Mouse (Mus musculus) heart, embryonic 12.5 days (tissue): Measurements from ENCODE around the gene Mars. TPM values are rescaled to one million over a fixed set of nuclear protein-coding genes. Genes with fewer than 3 reads are reported as not detected.
A peak's percentile ranks its signal among the peaks of the same experiment; 100 is the strongest.

Experiments
- ATAC-seq: fragments of 200-750 bp; cut with Nextera tagmentation; 2 replicates; pipeline ENCODE4 v1.8.0; 2017; ENCODE audit warnings: moderate TSS enrichment, moderate library complexity; ENCODE audit not compliant: insufficient number of reproducible peaks, low FRiP score
- H3K27ac ChIP-seq: fragments of 300-500 bp; sonication (generic); 2 replicates; pipeline ENCODE4 v1.5.1; 2016; ENCODE audit warnings: mild to moderate bottlenecking, moderate library complexity; ENCODE audit not compliant: poor library complexity, severe bottlenecking
- H3K27me3 ChIP-seq: fragments of 300-500 bp; sonication (generic); replicated peaks from 2 replicates; pipeline ENCODE4 v1.6.1; 2016; ENCODE audit warnings: mild to moderate bottlenecking, moderate library complexity
- H3K36me3 ChIP-seq: fragments of 300-500 bp; sonication (generic); 2 replicates; pipeline ENCODE4 v1.6.1; 2016; ENCODE audit warnings: mild to moderate bottlenecking, moderate library complexity
- H3K4me1 ChIP-seq: fragments of 300-500 bp; sonication (generic); replicated peaks from 2 replicates; pipeline ENCODE4 v1.6.1; 2016; ENCODE audit warnings: mild to moderate bottlenecking
- H3K4me2 ChIP-seq: fragments of 300-500 bp; sonication (generic); 2 replicates; pipeline ENCODE4 v1.6.1; 2016; ENCODE audit warnings: mild to moderate bottlenecking, moderate library complexity
- H3K4me3 ChIP-seq: fragments of 300-500 bp; sonication (generic); 2 replicates; pipeline ENCODE4 v1.5.1; 2016; ENCODE audit warnings: mild to moderate bottlenecking
- H3K9ac ChIP-seq: fragments of 300-500 bp; sonication (generic); 2 replicates; pipeline ENCODE4 v1.6.1; 2016; ENCODE audit warnings: mild to moderate bottlenecking, moderate library complexity
- H3K9me3 ChIP-seq: fragments of 300-500 bp; sonication (generic); replicated peaks from 2 replicates; pipeline ENCODE4 v1.6.1; 2016; ENCODE audit warnings: mild to moderate bottlenecking, moderate library complexity
- WGBS: fragments of 180-500 bp; shearing (Covaris S2); methylation state at CpG from one replicate; pipeline ENCODE4 v1.1.7; 2016; 5-methylcytosine and 5-hydroxymethylcytosine counted together
- polyA plus RNA-seq: library from polyadenylated mRNA; unstranded; fragments of >200 nt; fragmentation: Nextera tagmentation; extraction: Ambion mirVana; gene quantifications from 2 replicates; pipeline ENCODE4 v1.2.1, GENCODE M21; 2016

Mars gene
- polyA plus RNA-seq, 1 experiment from 2014 or later = 110 TPM

- Histone ChIP-seq H3K36me3 (peaks cover 27% of the 10 kb centered on the region), H3K4me3 (peak within 1 kb of the TSS; percentile 95), H3K27ac (peak within 1 kb of the TSS; percentile 84), H3K9me3 (no peaks in the 10 kb centered on the region), H3K4me2 (peak within 1 kb of the TSS; percentile 90), H3K4me1 (peaks cover 29% of the 10 kb centered on the region), H3K9ac (peak within 1 kb of the TSS; percentile 99), H3K27me3 (peaks cover 36% of the 10 kb centered on the region)
- ATAC-seq = peak; percentile 98
- under 1% methylated on average over 70 of the region's 70 CpGs for WGBS
These were observed 45.2 kb downstream of the Mars start, which contains the start of gene Dctn2 for GRCm38 (mm10) chr10:127266112-127267091. Dctn2 (plus strand) TSS chr10:127266368.

DNA sequence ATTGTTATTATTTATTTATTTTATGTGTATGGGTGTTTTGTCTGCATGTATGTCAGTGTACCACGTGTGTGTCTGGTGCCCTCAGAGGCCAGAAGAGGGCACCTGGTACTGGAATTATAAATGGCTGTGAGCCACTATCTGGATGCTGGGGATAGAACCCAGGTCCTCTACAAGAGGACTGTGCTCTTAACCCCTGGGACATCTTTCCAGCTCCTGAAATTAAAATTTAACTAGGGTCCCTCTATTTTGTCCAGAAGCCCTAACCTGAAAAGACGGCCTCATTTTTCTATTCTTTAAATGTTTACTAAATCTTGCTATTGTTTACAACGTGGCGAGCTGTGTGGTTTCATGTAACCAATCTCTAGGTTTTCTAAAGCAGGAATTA, 45.9 kb downstream of the Mars start:
- WGBS = 28% methylated on average over 4 of the region's 4 CpGs
- Histone ChIP-seq H3K4me1 (peaks cover 29% of the 10 kb centered on the region), H3K27ac (no peak overlapping the region), H3K9ac (no peak overlapping the region), H3K9me3 (no peaks in the 10 kb centered on the region), H3K4me2 (no peak overlapping the region; the same call in 1 of the 2 replicates), H3K4me3 (peak overlapping the region; percentile 95), H3K36me3 (peaks cover 22% of the 10 kb centered on the region), H3K27me3 (peaks cover 43% of the 10 kb centered on the region)
- 0 out of 2 replicates have a peak, but pooled peaks have one; percentile 27 for ATAC-seq

DNA sequence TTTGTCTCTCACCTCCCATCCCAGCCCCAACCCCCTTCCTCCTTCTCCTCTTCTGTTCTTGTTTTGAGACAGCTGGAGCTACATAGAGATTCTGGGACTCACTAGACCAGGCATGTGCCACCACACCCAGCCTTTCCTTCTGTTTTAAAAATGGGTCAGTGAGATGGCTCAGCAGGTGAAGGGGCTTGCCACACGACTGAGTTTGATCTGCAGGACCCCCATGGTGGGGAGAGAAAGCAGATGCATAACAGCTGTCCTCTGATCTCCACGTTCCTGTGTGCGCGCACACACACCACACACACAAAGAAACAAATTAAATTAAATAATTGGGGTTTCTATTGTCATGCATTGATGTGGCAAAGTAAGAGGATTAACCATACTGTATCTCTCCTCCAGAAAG, 46.6 kb downstream of the Mars start:
- WGBS = 74% methylated on average over 4 of the region's 4 CpGs
- H3K4me3 ChIP-seq = no peak overlapping the region
- H3K27me3 ChIP-seq = peaks cover 50% of the 10 kb centered on the region
- no peak for ATAC-seq
- no peak overlapping the region for H3K9ac ChIP-seq
- H3K4me1 ChIP-seq = peaks cover 29% of the 10 kb centered on the region
- H3K27ac ChIP-seq = no peak overlapping the region
- no peak overlapping the region for H3K4me2 ChIP-seq
- H3K9me3 ChIP-seq = no peaks in the 10 kb centered on the region
- peaks cover 15% of the 10 kb centered on the region for H3K36me3 ChIP-seq

DNA sequence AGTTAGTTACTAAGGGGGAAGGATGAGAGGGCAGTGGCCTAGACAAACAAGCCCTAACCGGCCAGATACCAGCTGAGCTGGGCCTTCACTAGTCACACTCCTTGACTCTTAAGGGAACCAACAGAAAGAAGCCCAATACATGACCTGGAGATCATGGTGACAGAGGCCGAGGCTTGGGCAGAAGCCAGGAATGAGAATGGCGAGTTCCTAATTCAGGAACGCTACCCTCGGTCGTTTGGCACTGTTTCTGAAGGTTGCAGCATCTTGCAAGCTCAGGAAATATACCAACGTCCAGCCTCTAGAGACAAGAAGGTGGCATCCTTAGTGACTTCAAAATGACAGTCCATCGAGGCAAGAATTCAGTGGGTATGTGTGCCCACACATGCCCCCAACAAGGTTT, 47.2 kb downstream of the Mars start:
- 75% methylated on average over 8 of the region's 8 CpGs for WGBS
- Histone ChIP-seq H3K4me2 (no peak overlapping the region), H3K4me3 (no peak overlapping the region), H3K27ac (no peak overlapping the region), H3K9ac (no peak overlapping the region), H3K9me3 (no peaks in the 10 kb centered on the region), H3K27me3 (peaks cover 51% of the 10 kb centered on the region), H3K4me1 (peaks cover 29% of the 10 kb centered on the region), H3K36me3 (peaks cover 13% of the 10 kb centered on the region)
- ATAC-seq = no peak

- H3K4me1 ChIP-seq = peaks cover 24% of the 10 kb centered on the region
- peaks cover 7% of the 10 kb centered on the region for H3K36me3 ChIP-seq
- H3K9me3 ChIP-seq = no peaks in the 10 kb centered on the region
- H3K27ac ChIP-seq = no peak overlapping the region
- no peak overlapping the region for H3K4me3 ChIP-seq
- H3K27me3 ChIP-seq = peaks cover 55% of the 10 kb centered on the region
- no peak overlapping the region for H3K9ac ChIP-seq
- no peak for ATAC-seq
- 63% methylated on average over 3 of the region's 3 CpGs for WGBS
- H3K4me2 ChIP-seq = no peak overlapping the region
These were observed 48.0 kb downstream of the Mars start for GRCm38 (mm10) chr10:127263631-127264030.

DNA sequence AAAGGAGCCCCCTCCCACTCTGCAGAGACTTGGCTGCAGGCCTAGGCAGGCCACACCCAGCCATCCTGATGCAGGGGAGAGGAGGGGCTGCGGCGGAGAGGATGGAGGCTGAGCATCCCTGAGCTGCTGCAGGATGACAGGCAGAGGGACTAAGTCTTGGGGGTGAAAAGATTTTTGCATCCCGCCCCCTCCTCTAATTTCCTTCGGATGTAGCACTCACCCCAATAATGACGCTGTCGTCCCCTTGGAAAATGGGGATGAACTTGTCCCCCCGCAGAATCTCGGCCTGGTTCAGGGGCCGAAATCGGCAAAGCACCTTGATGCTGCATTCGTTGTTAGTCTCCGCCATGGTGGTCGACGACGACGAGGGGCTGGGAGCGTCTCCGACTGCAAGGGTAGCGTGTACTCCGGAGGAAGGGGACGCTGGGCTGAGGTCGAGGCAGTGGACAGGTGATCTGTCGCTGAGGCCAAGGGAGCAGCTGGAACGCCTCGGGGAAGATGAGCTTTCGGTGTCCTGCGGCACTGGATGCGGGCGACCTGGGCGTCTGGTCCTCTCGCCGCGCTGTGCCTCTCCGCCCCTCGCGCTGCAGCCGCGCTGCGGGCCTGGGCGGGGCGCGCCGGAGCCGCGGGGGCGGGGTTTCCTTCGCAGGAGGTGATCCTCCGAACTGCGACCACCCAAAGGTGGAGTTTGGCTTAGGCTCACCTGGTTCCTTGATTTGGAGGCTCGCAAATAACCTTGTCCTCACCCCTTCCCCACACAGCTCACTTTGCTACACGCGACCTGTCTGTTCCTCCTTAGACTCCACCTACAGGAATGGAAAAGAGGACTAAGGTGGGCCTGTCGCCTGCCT, 48.8 kb downstream of the Mars start, which contains the start of gene Kif5a:
Kif5a (minus strand) TSS at position 801 of the 851 bp plus-strand sequence.
- Histone ChIP-seq H3K4me2 (peak within 1 kb of the TSS; percentile 81), H3K9me3 (no peaks in the 10 kb centered on the region), H3K36me3 (no peaks in the 10 kb centered on the region), H3K27me3 (peaks cover 57% of the 10 kb centered on the region), H3K9ac (peak within 1 kb of the TSS; percentile 62), H3K4me1 (peaks cover 16% of the 10 kb centered on the region), H3K27ac (no peak within 1 kb of the TSS), H3K4me3 (peak within 1 kb of the TSS; percentile 50)
- 1% methylated on average over 53 of the region's 53 CpGs for WGBS
- no peak for ATAC-seq

DNA sequence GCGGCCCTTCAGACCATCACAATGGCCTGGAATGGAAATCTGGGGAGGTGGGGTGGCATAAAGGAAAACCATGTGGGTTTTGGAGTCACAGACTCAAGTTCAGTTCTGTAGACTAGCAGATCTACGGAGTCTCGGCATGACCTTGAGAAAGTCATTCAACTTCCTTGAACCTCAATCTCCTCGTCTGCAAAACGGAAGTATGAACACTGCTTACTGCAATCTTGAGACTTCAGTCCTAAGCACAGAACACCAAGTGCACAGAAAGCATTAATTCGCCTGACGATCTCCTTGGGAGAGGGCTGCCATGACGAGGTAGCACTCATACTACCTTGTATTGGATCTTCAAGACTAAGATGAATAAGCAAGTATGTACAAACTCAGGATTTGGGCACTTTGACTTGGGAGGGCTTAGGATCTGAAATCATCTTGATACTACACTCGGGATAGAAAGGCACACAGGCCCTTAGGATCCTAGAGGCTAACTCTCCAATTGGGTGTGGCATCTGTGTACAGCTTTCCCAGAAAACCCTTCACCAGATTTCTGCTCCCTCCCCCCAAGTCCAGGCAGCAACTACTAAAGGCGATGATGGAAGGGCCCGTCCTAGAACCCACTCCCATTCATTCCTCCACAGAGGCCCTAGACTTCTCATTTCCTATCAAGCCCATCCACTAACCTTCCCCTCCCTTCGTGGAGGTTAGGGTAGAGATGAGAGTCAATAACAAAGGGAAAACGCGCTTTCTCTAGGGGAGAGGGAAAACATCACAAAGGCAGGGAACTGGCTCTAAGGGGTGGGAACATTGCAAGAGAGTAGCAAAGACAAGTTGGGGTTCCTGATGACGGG, 49.7 kb downstream of the Mars start:
- H3K9ac ChIP-seq = 0 out of 2 replicates have a peak overlapping the region, but pooled peaks have one; percentile 62
- H3K4me3 ChIP-seq = peak overlapping the region; percentile 50; the same call in 1 of the 2 replicates
- H3K9me3 ChIP-seq = no peaks in the 10 kb centered on the region
- no peaks in the 10 kb centered on the region for H3K36me3 ChIP-seq
- WGBS = 59% methylated on average over 15 of the region's 15 CpGs
- H3K27me3 ChIP-seq = peaks cover 57% of the 10 kb centered on the region
- no peak overlapping the region for H3K27ac ChIP-seq
- peaks cover 10% of the 10 kb centered on the region for H3K4me1 ChIP-seq
- peak overlapping the region; percentile 81; the same call in 1 of the 2 replicates for H3K4me2 ChIP-seq
- ATAC-seq = no peak

DNA sequence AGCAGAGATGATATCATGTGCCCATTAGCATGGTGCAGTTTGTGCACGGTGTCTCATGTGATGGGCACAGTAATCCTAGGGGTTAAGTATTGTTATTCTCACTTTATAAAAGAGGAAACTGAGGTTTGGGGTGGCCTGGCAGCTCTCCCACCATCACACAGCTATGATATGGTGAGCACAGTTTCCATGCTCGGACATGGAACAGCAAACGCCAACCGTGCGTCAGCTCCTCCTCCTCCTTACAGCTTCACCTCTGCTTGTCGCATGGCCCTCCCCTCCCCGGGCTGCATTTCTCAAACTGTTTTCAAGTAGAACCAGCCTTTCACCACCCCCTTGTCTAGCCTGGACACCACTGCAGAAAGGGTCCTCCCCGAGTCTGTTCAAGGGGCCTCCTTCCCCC, 53.1 kb downstream of the Mars start:
- no peak overlapping the region for H3K4me2 ChIP-seq
- no peak overlapping the region for H3K4me3 ChIP-seq
- no peaks in the 10 kb centered on the region for H3K36me3 ChIP-seq
- peaks cover 8% of the 10 kb centered on the region for H3K4me1 ChIP-seq
- 73% methylated on average over 8 of the region's 8 CpGs for WGBS
- H3K27me3 ChIP-seq = peaks cover 42% of the 10 kb centered on the region
- H3K9me3 ChIP-seq = no peaks in the 10 kb centered on the region
- H3K27ac ChIP-seq = no peak overlapping the region
- H3K9ac ChIP-seq = no peak overlapping the region
- ATAC-seq = no peak

DNA sequence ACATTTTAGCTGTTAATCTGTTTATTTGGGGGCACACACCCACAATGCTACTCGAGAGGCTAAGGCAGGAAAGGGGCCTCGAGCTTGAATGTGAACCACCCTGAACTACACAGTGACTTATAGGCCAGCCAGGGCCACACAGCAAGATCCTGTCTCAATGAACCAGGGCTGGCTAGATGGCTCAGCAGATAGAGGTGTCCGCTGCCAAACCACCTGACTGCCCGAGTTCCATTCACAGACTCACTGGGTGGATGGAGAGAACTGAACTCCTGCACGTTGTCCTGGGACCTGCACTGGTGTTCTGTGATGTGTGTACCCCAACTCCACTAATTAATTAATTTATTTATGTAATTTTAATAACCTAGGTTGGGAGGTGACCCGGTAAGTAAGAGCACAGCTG, 53.8 kb downstream of the Mars start:
- H3K27me3 ChIP-seq = peaks cover 35% of the 10 kb centered on the region
- no peak for ATAC-seq
- no peaks in the 10 kb centered on the region for H3K9me3 ChIP-seq
- WGBS = 70% methylated on average over 6 of the region's 6 CpGs
- no peak overlapping the region for H3K4me3 ChIP-seq
- no peaks in the 10 kb centered on the region for H3K36me3 ChIP-seq
- H3K4me2 ChIP-seq = no peak overlapping the region
- H3K4me1 ChIP-seq = peaks cover 2% of the 10 kb centered on the region
- H3K27ac ChIP-seq = no peak overlapping the region
- no peak overlapping the region for H3K9ac ChIP-seq

DNA sequence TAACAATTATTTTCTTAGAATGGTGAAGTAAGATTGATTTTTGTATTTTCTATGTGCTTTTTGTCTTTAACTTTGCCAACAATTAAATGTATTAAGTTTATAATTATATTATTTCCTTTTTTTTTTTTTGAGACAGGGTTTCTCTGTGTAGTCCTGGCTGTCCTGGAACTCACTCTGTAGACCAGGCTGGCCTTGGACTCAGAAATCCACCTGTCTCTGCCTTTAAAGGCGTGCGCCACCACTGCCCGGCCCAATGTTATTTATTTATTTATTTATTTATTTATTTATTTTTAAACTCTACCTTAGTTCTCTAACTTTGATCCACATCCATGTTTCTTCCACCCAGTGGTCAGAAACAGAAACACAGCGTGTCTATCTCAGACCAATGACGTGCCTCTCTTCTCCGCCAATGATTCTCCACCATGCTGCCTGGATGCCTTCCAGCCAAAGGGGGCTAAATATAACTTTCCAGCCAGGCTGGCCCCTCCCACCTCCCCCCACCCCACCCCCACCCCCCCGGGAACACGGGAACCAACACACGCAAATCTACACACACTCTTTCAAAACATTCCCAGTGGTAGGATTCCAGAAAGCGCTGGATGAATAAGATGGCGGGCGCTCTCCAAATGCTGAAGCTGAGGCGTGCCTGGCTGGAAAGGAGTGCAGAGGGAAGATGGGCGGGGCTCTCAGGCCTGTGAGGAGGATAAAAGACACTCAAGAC, 55.8 kb downstream of the Mars start:
- Histone ChIP-seq H3K4me2 (peak overlapping the region; percentile 28; the same call in 1 of the 2 replicates), H3K4me3 (no peak overlapping the region), H3K9ac (no peak overlapping the region), H3K27me3 (peaks cover 15% of the 10 kb centered on the region), H3K4me1 (no peaks in the 10 kb centered on the region), H3K36me3 (no peaks in the 10 kb centered on the region), H3K27ac (no peak overlapping the region), H3K9me3 (no peaks in the 10 kb centered on the region)
- ATAC-seq = peak; percentile 79
- 16% methylated on average over 14 of the region's 14 CpGs for WGBS
